Mouse (Mus musculus): ENCODE results near the gene Plcg1.

DNA sequence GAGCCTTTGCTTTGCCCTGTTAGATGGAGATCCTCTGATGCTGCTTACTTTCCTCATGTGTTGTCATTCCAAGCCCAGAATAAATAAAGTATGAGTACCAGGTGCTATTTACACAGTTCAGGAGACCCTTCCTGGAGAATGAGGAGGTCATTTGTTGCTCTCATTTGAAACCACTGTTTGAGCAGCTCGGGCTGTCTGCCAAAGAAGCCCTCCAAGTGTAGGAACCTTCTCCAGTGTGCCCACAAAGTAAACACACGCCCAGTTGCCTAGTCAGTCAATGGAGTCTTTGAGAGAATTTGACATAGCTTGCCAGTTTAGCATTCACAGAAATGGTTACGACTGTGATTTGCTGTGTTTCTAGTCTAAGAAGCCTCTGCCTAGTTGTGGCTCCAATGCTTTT, 12.3 kb upstream of the Plcg1 start:
- TF ChIP-seq CTCF (IDR thresholded peaks at IDR 0.05; ENCODE audit: insufficient read depth, low read length) (no peak), POLR2A (IDR thresholded peaks at IDR 0.05; ENCODE audit: borderline replicate concordance, extremely low read depth, low read depth, low read length) (no peak)

Data from lung, adult 2 months (tissue).